Mouse (Mus musculus) testis, postnatal 14 days (tissue): ENCODE results near the gene Tnfrsf13b.

Experiments used
- DNase-seq: peaks from one replicate; pipeline ENCODE4 v3.0.0; 2021; ENCODE audit warnings: low spot score

Tnfrsf13b gene

DNA sequence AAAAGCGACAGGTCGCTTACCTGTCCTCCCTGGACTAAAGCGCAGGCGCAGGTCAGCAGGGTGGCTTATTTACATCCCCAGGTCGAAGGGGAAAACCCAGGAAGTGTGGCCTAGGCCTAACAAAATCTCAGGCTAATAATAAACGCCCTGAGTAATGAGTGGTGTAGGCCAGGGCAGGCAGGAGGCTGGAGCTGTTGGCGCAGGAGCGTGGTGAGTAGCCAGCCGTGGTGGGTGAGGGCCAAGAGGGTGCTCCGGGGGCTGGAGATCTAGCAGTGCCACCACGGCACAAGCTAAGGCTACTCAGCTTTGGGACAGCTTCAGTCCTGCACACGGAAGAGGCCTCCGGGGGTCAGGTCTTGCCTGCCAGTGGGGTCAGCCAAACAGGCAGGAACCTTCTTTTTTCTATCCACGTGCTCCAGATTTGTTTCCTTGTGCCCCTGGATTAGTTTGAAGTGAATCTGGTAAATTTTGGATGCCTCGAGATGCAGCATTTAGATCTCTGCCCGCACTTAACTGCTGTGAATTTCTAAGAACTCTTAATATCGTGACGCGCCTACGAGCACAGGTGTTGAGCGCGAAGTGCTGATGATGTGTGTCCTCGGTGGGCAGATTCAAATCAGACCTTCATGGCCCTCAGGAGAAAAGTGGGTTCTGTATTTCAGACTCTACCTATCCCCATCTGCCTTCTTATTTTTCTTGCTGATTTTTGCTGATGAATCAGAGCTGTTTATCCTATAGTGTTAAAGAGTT, at the start of gene Tnfrsf13b:
Gene Tnfrsf13b (plus strand): TSS at position 150 of the 750 bp plus-strand sequence.
- no peak for DNase-seq

DNA sequence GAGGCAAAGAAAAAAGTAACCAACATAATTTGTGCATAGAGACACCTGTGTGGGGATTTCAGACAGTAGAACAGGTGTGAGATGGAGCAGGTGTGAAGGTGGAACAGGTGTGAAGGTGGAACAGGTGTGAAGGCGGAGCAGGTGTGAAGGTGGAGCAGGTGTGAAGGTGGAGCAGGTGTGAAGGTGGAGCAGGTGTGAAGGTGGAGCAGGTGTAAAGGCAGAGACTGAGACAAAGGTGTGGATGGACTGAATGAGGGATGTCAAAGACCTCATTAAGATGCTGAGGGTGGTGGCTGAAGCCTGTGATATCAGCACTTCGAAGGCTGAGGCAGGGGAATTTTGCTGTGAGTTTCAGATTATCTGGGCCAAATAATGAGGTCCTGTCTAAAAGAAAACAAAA, 44.9 kb upstream of the Tnfrsf13b start:
- no peak for DNase-seq

DNA sequence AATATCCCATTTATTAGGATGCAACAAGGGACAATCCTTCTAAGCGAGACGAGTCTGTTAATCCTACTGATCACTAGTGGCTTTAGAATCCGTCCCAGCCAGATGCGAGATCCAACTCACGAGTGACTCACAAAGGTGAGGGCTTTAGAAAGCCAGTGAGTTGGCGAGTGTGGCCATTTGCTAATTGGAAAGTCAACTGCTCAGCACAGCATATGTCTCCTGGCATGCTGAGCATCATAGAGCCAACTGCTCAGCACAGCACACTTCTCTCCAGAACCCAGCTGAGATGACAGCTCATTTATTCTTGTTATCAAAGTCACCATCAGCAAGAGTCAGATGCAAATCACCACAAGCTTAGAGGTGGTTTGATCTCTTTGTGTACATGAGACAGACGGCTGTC, 36.4 kb upstream of the Tnfrsf13b start:
- no peak for DNase-seq

DNA sequence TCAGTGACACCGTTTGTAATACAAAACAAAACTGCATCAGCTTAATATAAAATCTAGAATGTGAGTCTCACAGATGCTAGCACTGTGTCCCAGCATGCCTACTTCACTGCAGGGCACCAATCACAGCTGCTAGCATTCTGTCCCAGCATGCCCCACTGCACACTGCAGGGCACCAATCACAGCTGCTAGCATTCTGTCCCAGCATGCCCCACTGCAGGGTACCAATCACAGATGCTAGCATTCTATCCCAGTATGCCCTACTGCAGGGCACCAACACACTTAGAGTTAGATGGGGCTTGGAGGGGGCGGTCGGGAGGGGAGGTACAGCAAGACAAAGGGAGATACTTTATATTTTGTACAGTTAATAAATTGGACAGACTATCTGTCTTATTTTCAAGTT, 35.4 kb upstream of the Tnfrsf13b start:
- DNase-seq = no peak

DNA sequence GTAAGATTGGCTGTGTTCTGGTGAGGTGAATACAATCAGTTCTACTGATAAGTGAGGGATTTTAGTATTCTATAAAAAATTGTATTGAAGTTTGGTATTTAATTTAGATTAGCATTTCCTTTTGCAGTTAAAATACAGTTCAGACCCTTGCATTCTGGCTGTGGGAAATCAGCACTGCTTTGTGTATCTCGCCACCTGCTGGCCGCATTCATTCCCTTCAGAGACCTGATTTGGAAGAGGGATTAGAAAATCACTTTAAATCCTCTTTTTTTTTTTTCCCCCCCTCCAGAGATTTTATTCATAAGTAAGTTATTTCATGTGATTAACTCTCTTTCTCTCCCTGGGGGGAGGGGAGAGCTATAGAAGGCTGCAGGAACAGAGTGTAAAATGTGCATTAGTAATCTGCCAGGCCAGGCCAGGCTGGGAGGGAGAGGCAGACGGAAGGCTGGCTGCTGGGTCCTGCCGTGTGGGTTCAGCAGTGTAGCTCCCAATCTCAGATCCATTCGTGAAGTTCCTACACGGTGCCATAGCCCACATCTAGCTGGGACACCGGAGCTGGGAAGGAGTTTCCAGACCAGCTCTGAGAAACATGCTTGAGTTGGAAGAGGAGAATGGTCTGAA, 34.8 kb upstream of the Tnfrsf13b start:
- DNase-seq = no peak

DNA sequence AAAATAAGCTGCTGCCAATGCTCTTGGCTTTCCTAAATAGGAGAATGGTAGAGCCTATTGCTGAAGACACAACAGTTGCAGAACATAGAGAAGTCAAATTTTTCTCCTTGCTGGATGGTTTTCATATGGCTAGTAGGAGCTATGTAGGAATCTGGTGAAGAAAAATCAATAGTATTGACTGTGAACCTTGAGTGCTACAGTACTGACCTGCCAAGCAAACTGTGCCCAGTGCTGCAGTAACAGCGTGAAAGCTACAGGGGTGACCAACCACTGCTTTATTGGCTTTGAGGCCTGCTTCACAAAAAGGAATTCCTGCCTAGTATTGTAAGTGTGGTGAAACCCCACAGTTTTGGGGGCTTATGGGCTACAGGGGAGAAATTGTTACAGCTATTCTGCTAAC, 28.5 kb upstream of the Tnfrsf13b start:
- no peak for DNase-seq

DNA sequence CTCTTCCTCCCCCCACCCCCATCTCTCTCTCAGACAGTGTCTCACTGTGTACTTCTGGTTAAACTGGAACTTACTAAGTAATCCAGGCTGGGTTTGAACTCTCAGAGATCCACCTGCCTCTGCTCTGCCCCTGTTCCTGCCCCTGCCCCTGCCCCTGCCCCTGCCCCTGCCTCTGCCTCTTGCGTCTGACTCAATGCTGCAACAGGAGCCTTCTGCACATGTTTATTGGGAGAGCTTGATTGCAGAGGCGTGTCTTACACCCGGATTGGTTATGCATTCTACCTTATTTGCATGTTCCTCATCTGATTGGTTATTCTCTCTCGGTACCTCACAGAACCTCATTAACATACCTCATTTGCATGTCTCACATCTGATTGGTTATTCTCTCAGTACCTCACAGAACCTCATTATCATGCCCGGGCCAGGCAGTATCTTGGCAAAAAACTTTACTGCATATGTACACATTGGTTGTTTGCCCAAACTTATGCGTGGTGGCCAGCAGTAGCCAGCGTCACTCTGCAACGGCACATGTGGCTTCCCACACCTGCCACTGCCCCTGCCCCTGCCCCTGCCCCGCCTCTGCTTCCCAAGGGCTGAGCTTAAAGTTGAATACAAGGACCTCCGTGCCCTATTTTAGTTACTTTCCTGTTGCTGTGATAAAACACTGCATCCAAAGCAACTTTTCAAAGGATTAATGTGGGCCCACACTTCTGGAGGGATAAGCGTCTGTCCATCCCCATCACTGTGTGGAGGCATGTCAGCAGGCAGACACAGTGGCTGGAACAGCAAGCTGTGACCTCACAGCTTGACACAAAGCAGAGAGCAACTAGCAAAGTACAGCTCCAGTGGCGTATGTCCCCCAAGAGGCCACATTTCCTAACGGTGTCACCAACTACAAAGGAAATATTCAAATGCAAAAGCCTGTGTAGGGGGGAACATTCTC, 23.9 kb upstream of the Tnfrsf13b start:
- DNase-seq = no peak

DNA sequence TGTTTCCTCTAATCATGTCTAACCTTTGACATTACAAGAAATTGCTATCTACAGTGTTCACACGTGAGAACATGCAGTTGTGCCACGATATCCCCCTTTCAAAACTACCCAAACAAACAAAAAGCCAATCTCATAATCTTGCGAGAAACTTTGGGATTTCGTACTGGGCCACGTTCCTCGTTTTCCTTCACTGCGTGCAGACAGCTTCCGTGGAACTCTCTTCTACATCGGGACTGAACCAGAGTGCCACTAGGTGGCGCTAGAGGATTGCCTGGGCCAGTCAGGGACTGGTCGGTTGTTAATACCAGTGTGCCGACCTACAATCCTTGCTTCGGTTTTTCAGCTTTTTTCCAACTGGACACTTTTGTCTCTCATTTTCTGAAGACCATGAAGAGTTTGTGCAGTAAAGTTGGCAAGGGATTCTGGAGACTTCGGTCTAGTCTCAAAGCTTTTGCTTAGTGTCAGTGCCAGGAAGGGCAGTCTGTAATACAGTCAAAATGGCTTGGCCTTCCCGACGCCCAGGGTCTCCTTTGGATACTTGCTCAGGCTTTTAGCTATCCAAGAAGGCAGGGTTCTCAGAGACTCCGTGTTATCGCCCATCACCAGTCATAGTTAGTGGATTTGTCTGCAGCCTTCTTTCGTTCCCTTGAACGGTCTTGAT, 22.2 kb upstream of the Tnfrsf13b start:
- DNase-seq = peak; percentile 85

DNA sequence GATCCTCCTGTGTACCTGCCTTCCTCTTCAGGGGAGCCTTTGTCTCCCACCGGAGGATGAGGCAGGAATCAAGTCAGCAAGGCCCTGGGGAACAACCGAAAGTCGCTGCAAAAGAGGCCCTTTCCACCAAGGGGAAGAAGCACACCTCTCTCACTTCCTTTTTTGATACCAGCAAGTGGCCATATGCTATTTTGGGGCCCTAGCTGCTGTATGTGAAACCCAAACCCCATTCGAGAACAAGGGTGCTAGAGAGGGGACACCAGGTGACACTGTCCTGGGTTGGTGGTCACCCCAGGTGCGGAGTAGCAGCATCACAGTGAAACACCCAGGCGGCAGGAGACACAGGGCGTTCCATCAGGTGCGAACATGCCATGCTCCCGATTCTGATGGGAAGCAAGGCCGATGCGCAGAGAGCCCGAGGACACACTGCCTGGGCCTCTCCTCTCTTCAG, 17.6 kb upstream of the Tnfrsf13b start:
- DNase-seq = no peak

DNA sequence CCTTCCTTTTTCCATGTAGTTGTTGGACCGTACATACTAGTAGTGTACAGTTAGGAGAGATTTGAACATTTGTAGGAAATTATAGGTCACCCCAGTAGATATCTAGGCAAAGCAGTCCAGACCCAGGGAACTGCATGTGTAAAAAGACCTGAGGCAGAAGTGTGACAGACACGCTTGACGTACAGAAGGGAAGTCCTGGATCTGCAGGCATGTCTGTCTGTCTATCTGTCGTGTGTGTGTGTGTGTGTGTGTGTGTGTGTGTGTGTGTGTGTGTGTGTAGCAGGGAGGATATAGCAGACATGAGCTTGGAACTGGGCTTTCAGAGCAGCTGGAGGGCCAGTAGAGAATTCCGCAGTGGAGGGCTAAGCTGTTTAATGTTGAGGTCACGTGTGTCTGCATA, 16.8 kb upstream of the Tnfrsf13b start:
- DNase-seq = no peak

DNA sequence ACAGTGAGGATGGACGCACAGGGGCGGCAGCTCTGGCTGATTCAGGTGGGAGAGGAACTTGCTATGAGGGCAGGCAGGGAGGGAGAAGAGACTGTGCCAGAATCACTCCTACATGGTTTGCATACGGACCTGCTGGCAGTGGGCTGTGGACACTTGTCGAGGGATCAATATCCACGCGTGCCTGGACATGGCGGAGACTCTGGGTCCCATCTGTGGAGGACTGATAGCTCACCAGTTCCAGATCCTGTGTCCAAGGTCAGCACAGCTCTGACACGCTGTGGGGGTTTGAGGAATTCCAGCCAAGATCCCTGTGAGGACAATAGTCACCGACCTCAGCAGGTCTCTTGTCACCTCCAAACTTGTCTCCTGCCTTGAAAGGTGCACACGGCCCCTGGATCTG, 16.4 kb upstream of the Tnfrsf13b start:
- DNase-seq = no peak

DNA sequence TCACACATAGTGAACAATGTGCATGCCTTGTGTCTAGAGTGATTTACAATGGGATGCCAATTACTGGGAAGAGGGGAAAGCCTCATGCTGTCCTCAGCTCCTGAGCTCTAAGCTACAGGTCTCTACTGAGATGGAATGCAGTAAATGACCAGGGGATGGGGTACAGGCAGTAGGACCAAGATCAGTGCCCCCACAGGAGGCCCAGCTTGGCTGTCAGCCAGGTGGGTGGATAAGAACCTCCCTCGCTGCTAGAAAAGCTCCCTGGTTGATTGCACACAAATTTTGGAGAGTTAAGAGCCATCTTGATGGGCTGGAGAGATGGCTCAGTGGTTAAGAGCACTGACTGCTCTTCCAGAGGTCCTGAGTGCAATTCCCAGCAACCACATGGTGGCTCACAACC, 15.6 kb upstream of the Tnfrsf13b start:
- DNase-seq = no peak

DNA sequence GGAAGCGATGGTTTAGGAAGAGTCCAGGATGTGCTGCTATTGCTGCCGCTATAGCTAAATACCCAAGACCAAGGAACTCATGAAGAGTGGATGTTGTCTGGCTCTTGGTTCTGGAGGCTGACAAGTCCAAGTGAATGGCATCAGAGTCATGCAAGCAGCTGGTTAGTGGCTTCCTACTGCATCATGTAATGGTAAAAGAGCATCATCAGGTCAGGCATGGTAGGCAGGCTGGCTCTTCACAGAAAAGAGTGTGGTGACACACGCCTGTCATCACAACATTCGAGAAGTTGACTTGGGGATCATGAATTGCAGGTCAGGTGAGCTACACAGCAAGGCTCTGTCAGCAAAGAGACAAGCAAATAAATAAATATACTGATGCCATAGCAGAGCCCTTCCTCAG, 15.1 kb upstream of the Tnfrsf13b start:
- no peak for DNase-seq

DNA sequence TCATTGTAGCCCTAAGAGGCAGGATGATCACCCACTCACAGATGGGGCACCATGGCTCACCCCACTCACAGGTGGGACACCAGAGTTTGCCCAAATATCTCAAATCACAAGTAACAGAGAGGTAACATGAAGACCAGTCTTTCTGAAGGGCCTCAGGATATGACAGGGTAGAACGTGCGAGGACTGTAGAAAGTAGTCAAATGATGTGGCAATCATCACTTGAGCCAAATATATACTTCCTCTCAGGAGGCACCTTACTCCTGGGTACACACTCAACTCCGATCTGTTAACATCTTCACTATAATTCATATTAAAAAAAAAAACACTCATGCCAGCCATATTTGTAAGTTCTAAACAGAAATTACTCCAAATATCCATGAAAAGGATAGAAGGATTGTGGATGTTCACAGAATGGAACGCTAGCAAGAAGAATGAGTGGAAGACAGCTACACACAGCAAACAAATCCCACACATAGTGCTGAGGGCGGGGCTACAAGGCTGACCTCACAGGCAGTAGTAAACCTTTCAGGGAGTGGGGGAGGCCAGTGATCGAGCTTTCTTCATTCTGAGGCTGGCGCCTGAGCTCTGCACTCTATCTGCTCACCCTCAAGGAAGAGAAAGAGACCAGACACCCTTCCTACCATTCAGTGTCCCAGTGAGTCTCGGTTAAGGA, 14.1 kb upstream of the Tnfrsf13b start:
- no peak for DNase-seq

DNA sequence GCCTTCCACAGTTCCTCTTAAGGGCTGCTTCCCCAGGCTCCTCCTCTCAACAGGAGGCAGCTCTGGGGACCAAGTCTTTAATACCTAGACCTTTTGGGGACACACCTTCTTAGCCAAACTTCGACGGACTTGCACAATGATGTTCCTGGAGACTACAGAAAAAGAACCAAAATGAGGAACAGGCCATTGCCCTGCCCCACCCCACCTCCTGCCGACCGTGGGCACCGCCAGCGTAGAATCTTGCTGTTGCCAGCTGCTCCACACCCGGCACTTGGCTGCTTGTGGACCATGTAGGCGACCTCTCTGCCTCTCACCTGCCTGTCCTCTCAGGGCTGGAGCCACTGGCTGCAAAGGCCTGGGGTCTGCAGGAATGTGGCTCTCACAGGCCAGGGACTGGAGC, 10.3 kb upstream of the Tnfrsf13b start:
- no peak for DNase-seq

DNA sequence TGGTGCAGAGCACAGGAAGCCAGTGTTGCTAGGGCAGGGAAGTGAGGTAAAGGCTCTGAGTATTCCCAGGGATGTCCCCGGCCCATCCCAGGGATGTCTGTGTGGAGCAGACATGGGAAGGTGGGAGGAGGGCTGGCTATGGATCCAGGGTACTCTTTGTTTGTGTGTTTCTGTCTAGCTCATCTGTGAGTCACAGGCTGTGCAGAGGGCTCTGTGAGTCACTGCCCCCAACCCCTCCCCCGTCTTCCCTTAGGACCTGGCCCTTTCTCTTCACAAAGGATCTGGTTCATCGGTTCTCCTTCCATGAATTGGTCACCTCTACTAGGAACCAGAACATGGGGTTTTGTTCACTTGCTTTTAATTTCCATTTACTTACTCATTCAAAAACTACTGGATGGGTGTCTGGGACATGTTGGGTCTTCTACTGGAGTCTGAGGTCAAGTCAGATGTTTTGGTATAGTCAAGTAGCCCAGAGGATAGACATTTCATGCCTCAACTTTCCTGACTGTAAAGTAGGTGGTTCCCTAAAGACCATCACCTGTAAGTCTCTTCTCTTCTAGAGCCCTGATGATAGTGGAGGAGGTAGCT, 6.5 kb upstream of the Tnfrsf13b start:
- no peak for DNase-seq

DNA sequence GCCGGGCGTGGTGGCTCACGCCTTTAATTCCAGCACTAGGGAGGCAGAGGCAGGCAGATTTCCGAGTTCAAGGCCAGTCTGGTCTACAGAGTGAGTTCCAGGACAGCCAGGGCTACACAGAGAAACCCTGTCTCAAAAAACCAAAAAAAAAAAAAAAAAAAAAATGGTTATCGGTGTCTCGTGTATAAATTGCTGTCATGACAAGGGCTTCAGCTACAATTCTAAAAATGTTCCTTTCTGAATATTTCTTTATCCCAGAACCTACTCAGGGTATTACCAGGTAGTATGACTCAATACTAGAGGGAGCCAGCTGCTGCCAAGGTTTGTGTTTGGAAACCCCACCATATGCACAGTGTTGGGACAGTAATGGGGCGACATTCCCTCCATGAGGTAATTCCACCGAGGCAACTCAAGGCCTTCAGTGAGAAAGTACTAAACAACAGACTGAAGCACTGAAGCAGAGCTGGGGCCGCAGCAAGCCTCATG, 4.2 kb upstream of the Tnfrsf13b start:
- DNase-seq = no peak

DNA sequence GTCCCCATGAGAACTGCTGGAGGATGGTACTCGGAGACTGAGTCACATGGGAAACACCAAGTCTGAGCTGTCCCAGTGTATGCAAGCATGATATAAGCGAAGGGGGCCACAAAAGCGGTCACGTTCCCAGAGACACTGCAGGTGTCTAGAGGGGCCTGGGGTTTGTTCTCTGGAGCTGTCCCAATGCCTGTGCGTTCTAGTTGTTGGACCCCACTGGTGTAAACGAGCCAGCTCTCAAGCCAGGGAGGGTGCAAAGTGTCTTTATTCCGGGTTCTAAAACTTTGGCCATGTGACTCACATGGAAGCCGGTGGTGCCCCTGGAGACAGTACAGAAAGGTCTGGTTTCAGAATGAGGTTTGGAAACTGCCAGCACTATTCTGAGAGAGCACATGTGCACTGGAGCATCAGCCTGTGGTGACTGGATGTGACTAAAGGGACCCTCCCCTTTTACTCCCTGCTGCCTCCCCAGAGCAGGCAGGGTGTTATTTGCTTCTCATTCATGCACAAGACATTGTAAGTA, 3.7 kb upstream of the Tnfrsf13b start:
- DNase-seq = no peak

DNA sequence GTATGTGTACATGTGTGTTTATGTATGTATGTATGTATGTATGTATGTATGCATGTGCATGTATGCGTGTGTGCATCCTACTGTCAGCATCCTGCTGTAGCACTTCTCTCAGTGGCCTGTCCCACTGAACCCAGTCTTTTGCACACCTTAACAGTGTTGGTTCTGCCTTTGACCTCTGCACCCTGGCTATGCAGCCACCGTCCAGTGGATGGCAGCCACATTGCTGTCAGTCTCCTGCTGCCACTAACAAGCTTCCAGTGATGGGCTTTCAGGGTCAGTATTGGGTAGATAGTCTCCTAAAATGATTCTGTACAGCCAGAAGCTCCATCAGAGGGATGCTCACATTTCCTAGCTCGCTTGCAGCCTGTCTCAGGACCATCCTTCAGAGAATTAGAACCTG, 2.7 kb upstream of the Tnfrsf13b start:
- no peak for DNase-seq

DNA sequence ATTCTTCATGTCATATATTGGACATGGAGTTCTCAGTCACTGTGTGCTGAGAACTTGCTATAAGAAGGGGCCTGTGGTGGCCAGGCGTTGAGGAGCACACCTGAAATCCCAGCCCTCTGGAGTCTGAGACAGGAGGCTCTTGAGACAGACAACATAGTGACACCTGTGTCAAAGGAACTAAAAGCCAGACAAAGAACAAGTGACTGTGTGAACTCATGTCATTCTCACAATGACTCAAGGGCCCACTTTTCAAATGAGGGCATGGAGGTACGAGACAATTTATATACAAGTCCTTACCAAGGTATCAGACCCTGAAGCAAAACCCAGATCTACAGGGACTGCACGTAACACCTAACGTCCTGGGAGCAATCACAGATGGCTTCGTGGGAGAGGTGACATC, 585 bp upstream of the Tnfrsf13b start:
- DNase-seq = no peak
